Mouse (Mus musculus) retina, adult 2 months (tissue): Measurements from ENCODE around the gene Bex6.
"Not testable (repeated sequence)": the region's sequence is repeated elsewhere in the genome, so short reads cannot be mapped to it uniquely, and the experiment has no call there.

Source experiments
- DNase-seq: peaks from one replicate; pipeline ENCODE4 v3.0.0-alpha.2; 2012; ENCODE audit warnings: low read depth, low spot score

Gene Bex6

GRCm38 (mm10) chr16:32174340-32175005 lies 5.2 kb upstream of the Bex6 start:
- DNase-seq: no peak

DNA sequence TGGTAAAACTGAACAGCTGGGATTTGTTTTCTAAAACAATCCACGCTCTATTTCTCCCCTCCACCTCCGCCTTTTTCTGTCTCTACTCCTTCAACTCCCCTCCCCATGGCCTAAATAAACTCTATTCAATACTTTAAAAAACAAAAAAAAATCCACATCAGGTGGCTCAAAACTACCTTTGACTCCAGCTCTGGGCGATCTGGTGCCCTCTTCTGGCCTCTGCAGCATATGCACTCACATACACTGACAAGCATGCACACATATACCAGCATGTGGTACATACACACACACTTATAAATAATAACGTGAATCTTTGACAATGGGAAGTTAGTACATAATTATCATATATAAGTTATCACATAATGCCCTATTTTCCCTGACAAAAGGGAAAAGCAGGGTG lies 4.6 kb upstream of the Bex6 start:
- DNase-seq: no peak

DNA sequence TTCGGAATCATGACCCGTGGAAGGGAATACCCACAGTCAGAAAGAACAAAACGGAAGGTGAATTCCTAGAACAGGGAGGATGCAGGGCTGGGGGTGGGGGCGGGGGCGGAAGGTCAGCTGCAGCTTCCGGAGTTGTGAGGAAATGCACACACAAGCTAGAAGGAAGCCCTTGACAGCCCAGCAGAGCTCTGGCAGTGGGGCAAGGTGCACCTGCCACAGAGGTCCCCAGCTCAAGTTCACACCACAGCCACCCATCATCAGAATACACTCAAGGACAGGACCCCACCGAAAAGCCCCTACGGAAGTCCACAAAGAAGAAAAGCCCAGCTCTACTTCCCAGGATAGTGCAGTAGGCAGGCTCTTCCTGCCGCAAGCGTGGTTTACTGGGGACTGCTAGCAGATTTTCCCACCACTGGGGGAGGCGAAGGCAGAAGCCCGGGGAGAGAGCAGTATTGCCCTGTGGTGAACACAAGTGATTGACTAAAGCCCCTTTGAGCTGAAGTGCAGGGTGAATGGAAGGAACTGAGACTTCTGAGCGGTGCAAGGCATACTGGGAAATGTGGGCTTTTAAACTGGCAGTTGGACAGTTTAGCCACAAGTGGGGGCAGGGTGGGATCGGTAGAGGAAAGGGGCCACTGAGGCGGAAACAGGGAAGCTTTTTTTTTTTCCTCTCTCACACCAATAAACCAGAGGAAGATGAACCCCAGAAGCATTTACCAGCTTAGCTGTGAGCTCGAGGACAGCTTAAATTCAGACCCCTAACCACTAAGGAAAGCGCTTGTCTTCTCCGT lies 2.5 kb upstream of the Bex6 start:
- no peak for DNase-seq

GRCm38 (mm10) chr16:32186056-32186455 lies 6.4 kb downstream of the Bex6 start:
- DNase-seq: no peak

- DNase-seq: no peak
Observed at GRCm38 (mm10) chr16:32189109-32189508, 9.5 kb downstream of the Bex6 start.

GRCm38 (mm10) chr16:32190011-32190441 lies 10.4 kb downstream of the Bex6 start:
- DNase-seq: no peak

GRCm38 (mm10) chr16:32200256-32201003 lies 20.8 kb downstream of the Bex6 start:
- no peak for DNase-seq

DNA sequence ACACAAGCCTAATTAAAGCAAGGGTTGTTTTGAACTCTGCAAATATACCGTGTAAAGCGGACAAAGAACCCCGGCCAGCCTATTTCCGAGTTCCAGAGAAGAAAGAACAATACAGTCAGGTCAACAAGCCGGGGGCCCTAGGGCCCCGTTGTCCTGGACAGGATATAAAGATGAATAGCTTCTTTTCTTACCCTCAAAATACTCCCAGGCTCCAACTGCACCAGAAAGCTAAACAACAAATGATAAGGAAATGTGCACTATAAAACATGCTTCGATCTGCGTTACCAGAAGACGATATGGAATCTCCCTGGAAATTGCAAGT lies 21.3 kb downstream of the Bex6 start:
- no peak for DNase-seq

DNA sequence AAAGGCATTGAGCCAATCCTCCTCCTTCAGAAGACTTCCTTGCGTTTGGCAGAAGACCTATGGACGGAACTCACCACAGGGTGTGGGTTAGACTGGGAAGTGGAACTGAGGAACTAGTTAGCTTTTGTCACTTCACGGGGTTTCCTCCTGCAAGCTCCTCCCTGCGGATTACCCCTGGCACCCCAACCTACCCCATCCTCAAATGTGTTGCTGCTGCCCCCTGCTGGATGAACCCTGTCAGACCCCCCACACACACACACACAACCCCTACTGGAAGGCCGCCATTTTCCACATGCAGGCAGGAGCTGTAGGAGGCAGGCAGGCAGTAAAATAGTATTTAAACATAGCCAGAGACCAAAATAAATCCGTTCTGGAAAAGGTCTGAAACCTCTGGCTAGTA lies 23.1 kb downstream of the Bex6 start:
- DNase-seq: no peak

GRCm38 (mm10) chr16:32204902-32205301 lies 25.3 kb downstream of the Bex6 start:
- no peak for DNase-seq

DNA sequence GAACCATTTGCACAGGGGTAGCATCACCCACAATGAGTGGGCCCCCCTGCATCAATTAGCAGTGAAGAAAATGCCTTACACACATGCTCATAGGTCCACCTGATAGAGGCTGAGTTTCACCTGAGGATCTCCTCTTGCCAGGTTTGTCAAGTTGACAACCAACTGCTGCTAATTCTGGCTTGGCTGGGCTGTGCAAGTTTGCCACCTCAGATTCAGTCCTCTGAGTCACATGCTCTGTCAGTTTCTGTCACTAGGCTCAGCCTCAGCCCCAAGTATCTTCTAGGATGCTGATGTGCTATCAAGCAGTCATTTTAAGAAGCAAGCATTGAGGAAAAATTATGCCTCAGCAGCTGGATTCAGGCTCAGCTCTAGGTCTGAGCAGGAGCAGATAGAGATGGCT lies 34.5 kb downstream of the Bex6 start:
- no peak for DNase-seq

DNA sequence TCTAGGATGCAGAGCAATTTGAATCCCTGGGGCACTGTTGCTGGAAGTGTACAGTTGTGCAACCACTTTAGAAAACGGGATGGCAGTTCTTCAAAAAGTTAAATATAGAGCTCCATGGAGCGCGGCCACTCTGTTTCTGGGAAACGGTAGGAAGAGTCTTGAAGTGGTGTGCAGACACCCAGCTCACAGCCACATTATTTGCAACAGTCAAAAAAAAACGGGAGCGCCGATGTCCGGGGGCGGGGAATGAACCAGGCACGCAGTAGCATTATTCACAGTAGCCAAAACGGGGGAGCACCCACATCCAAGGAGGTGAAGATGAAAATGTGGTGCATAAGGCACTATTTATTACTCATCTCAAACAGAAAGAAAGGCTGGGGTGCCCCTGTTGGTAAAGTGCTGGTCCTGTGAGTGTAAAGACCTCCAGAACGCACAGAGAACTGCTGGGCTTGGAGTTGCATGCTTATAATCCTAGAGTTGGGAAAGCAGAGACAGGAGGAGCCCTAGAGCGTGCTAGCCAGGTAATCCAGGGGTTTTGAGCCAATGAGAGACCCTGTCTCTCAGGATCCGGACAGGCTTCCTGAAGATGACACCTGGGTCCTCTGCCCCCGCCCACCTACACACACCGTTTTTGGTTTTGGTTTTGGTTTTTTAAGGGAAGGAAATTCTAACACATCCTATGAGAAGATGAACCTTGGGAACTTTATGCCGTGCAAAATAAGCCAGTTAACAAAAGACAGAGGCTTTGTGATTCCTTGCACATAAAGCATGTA lies 35.4 kb downstream of the Bex6 start:
- DNase-seq: no peak

- no peak for DNase-seq
Observed at GRCm38 (mm10) chr16:32221803-32222202, 42.2 kb downstream of the Bex6 start.

- DNase-seq: no peak
Observed at GRCm38 (mm10) chr16:32222399-32222798, 42.8 kb downstream of the Bex6 start.

- DNase-seq: not testable (repeated sequence)
Observed at GRCm38 (mm10) chr16:32232050-32232449, 52.4 kb downstream of the Bex6 start.
